Mouse (Mus musculus) heart, adult 2 months (tissue): ENCODE data around the gene Trio. TPM values are rescaled to one million over a fixed set of nuclear protein-coding genes. Genes with fewer than 3 reads are reported as not detected.

Source experiments
- DNase-seq, 2 experiments: peaks; one replicate each; pipeline ENCODE4 v3.0.0; 2021
- H3K27ac ChIP-seq: fragments of 200-600 bp; 2 replicates; pipeline ENCODE4 v1.8.1; 2022
- H3K27me3 ChIP-seq: fragments of 200-500 bp; 2 replicates; pipeline ENCODE4 v1.6.1; 2012; ENCODE audit warnings: mild to moderate bottlenecking, low read length, inconsistent platforms, mixed read lengths; ENCODE audit not compliant: control insufficient read depth, insufficient read depth
- H3K36me3 ChIP-seq: fragments of 200-500 bp; 2 replicates; pipeline ENCODE4 v1.6.1; 2012; ENCODE audit warnings: low read length, inconsistent platforms; ENCODE audit not compliant: control insufficient read depth, insufficient read depth
- H3K4me1 ChIP-seq: fragments of 200-500 bp; 2 replicates; pipeline ENCODE4 v1.6.1; 2011; ENCODE audit warnings: low read length; ENCODE audit not compliant: control insufficient read depth, insufficient read depth
- H3K4me3 ChIP-seq: fragments of 200-600 bp; 2 replicates; pipeline ENCODE4 v1.8.1; 2022
- H3K79me2 ChIP-seq: fragments of 200-500 bp; replicated peaks from 2 replicates; pipeline ENCODE4 v1.6.1; 2012; ENCODE audit warnings: mild to moderate bottlenecking, inconsistent platforms, low read length, moderate library complexity, mixed read lengths; ENCODE audit not compliant: control insufficient read depth, insufficient read depth
- H3K9ac ChIP-seq: fragments of 200-500 bp; 2 replicates; pipeline ENCODE4 v1.6.1; 2012; ENCODE audit warnings: low read depth, mild to moderate bottlenecking, control low read depth, inconsistent platforms, low read length, mixed read lengths
- CTCF ChIP-seq: fragments of 200-600 bp; IDR thresholded peaks from 2 replicates; pipeline ENCODE4 v1.8.1; 2022; ENCODE audit warnings: antibody characterized with exemption, mild to moderate bottlenecking, moderate library complexity
- EP300 ChIP-seq: fragments of 200-500 bp; IDR thresholded peaks from 2 replicates; pipeline ENCODE4 v1.6.1; 2011; ENCODE audit warnings: low read depth, low read length, control low read depth; ENCODE audit not compliant: insufficient read depth
- POLR2A ChIP-seq: fragments of 200-500 bp; IDR thresholded peaks from 2 replicates; pipeline ENCODE4 v1.6.1; 2011; ENCODE audit warnings: mild to moderate bottlenecking, low read depth, low read length, control low read depth; ENCODE audit not compliant: insufficient read depth
- WGBS: fragments of 180-500 bp; shearing (Covaris S2); methylation state at CpG from one replicate; pipeline ENCODE4 v1.1.7; 2018; 5-methylcytosine and 5-hydroxymethylcytosine counted together
- intact Hi-C: fragments of 180-260 bp; cut with DNase I; formaldehyde crosslinking; loops from one replicate; pipeline ENCODE4 v1.15.1; 2025
- long read RNA-seq: library from polyadenylated mRNA; stranded (forward); transcript quantifications from one replicate; pipeline ENCODE4 v2.0.0, GENCODE M21; 2021
- polyA plus RNA-seq: library from polyadenylated mRNA; depleted of rRNA; stranded (reverse); fragments of >200 nt; gene quantifications from 2 replicates; pipeline ENCODE4 v1.2.3, GENCODE M21; 2012; rRNA removed
- total RNA-seq, 2 experiments: library from RNA; stranded (reverse); gene quantifications; 2 replicates each; pipeline ENCODE4 v1.2.3; 2021

Gene Trio
- 10 to 100 TPM; 33.8 to 44.2 TPM for total RNA-seq
- 28.0 and 41.3 TPM in 2 replicates for polyA plus RNA-seq
- long read RNA-seq, partial matches to known transcripts, result 3 of 3 reads
- long read RNA-seq, other reads (novel, unspliced or antisense), result 0 of 3 reads

GRCm38 (mm10) chr15:28025447-28026166 is at the start of gene Trio:
Gene Trio (minus strand): TSS chr15:28025848.
- TF ChIP-seq CTCF, result no peak
- no peak; the same call in 1 of the 2 replicates for TF ChIP-seq EP300
- peak; percentile 67 for TF ChIP-seq POLR2A
- intact Hi-C loops, result loop anchor here (1.0 to 5.0 kb wide), 6 partner anchors 25 to 157 kb away; no protein-coding TSS in a partner anchor
- peaks cover 6% of the 10 kb centered on the region; the same call in 1 of the 2 replicates for H3K36me3 ChIP-seq
- no peaks in the 10 kb centered on the region for H3K27me3 ChIP-seq
- peak within 1 kb of the TSS; percentile 91 for H3K4me3 ChIP-seq
- peaks cover 1% of the 10 kb centered on the region for H3K79me2 ChIP-seq
- peaks cover 15% of the 10 kb centered on the region for H3K4me1 ChIP-seq
- WGBS, result 5% methylated on average over 94 of the region's 94 CpGs
- peak within 1 kb of the TSS; percentile 94 for H3K9ac ChIP-seq
- DNase-seq, result peak; percentile 98
- peak within 1 kb of the TSS; percentile 87 for H3K27ac ChIP-seq

- no peak for DNase-seq
- Histone ChIP-seq H3K36me3 (no peaks in the 10 kb centered on the region), H3K4me3 (no peak overlapping the region), H3K79me2 (no peaks in the 10 kb centered on the region), H3K4me1 (no peaks in the 10 kb centered on the region), H3K27me3 (no peaks in the 10 kb centered on the region), H3K9ac (no peak overlapping the region), H3K27ac (no peak overlapping the region)
- intact Hi-C loops, result no loop called here
- TF ChIP-seq CTCF (no peak), POLR2A (no peak), EP300 (no peak)
- WGBS, result 78% methylated on average over 4 of the region's 4 CpGs
Observed at GRCm38 (mm10) chr15:28074416-28074970, 48.8 kb upstream of the Trio start.

- Histone ChIP-seq H3K27me3 (no peaks in the 10 kb centered on the region), H3K4me1 (no peaks in the 10 kb centered on the region), H3K4me3 (no peak overlapping the region), H3K9ac (no peak overlapping the region), H3K79me2 (no peaks in the 10 kb centered on the region), H3K36me3 (no peaks in the 10 kb centered on the region), H3K27ac (no peak overlapping the region)
- intact Hi-C loops, result no loop called here
- WGBS, result 59% methylated on average over 7 of the region's 7 CpGs
- TF ChIP-seq CTCF (no peak), POLR2A (no peak), EP300 (no peak)
- no peak for DNase-seq
Observed at GRCm38 (mm10) chr15:28071601-28072000, 46.0 kb upstream of the Trio start.

- no peaks in the 10 kb centered on the region for H3K27me3 ChIP-seq
- no peak for DNase-seq
- 5% methylated on average over 12 of the region's 12 CpGs for WGBS
- H3K27ac ChIP-seq, result no peak overlapping the region
- H3K79me2 ChIP-seq, result no peaks in the 10 kb centered on the region
- H3K4me1 ChIP-seq, result no peaks in the 10 kb centered on the region
- no peaks in the 10 kb centered on the region for H3K36me3 ChIP-seq
- H3K9ac ChIP-seq, result no peak overlapping the region
- intact Hi-C loops, result no loop called here
- peak overlapping the region; percentile 28; the same call in 1 of the 2 replicates for H3K4me3 ChIP-seq
- TF ChIP-seq POLR2A (no peak), EP300 (no peak), CTCF (no peak)
Observed at GRCm38 (mm10) chr15:28070771-28071419, 45.2 kb upstream of the Trio start.

- H3K4me3 ChIP-seq, result no peak overlapping the region
- 76% methylated on average over 5 of the region's 5 CpGs for WGBS
- intact Hi-C loops, result no loop called here
- DNase-seq, result no peak
- H3K9ac ChIP-seq, result no peak overlapping the region
- H3K36me3 ChIP-seq, result no peaks in the 10 kb centered on the region
- H3K27ac ChIP-seq, result no peak overlapping the region
- H3K27me3 ChIP-seq, result no peaks in the 10 kb centered on the region
- TF ChIP-seq CTCF, result no peak
- no peak for TF ChIP-seq POLR2A
- TF ChIP-seq EP300, result no peak
- H3K4me1 ChIP-seq, result no peaks in the 10 kb centered on the region
- no peaks in the 10 kb centered on the region; the same call in 1 of the 2 replicates for H3K79me2 ChIP-seq
Observed at GRCm38 (mm10) chr15:28070221-28070620, 44.6 kb upstream of the Trio start.

- no peak overlapping the region for H3K27ac ChIP-seq
- TF ChIP-seq EP300 (no peak), CTCF (peak; percentile 66), POLR2A (no peak)
- H3K27me3 ChIP-seq, result no peaks in the 10 kb centered on the region
- DNase-seq, result no peak
- H3K4me1 ChIP-seq, result no peaks in the 10 kb centered on the region
- H3K4me3 ChIP-seq, result no peak overlapping the region
- no peak overlapping the region for H3K9ac ChIP-seq
- H3K36me3 ChIP-seq, result no peaks in the 10 kb centered on the region
- H3K79me2 ChIP-seq, result no peaks in the 10 kb centered on the region; the same call in 1 of the 2 replicates
- intact Hi-C loops, result loop anchor here (2.0 to 5.0 kb wide), 2 partner anchors 40 to 151 kb away; partner anchors contain the start of gene Trio
Observed at GRCm38 (mm10) chr15:28067373-28067772, 41.7 kb upstream of the Trio start.
